Mouse (Mus musculus) lung, adult 2 months (tissue): Measurements from ENCODE around the gene Tmub2.

Experiments used
- CTCF ChIP-seq: fragments of 200-500 bp; IDR thresholded peaks from 2 replicates; pipeline ENCODE4 v1.5.1; 2011; ENCODE audit warnings: mild to moderate bottlenecking, low read length, control low read depth; ENCODE audit not compliant: insufficient read depth
- POLR2A ChIP-seq: fragments of 200-500 bp; IDR thresholded peaks from 2 replicates; pipeline ENCODE4 v1.6.1; 2011; ENCODE audit warnings: low read depth, mild to moderate bottlenecking, control low read depth, low read length, borderline replicate concordance; ENCODE audit errors: extremely low read depth

DNA sequence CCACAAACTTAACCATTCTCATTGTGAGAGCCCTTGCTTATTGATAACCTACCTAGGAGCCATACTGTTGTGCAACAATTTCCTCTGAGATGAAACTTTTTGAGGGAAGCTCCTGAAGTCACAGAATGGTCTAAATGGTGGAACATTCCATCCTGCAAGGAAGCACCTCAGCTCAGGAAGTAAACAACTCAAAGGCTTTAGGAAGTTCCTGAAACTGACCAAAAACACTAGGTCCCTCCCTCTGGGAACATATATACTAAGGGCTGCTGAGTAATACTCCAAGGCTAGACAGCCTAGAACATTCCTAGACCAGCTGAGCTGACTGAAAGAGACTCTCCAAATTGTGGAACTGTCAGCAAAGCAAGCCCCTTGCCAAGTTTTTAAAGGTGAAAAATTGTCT is 48.3 kb downstream of the Tmub2 start:
- no peak for TF ChIP-seq CTCF
- TF ChIP-seq POLR2A: no peak
